Mouse (Mus musculus) myocyte (in vitro differentiated cells): ENCODE results near the gene Slc6a13. TPM values are rescaled to one million over a fixed set of nuclear protein-coding genes. Genes with fewer than 3 reads are reported as not detected.

Experiments
- H3K27me3 ChIP-seq: one replicate; pipeline ENCODE4 v1.6.1; 2011; ENCODE audit not compliant: control insufficient read depth, insufficient read depth, insufficient read length
- H3K36me3 ChIP-seq: one replicate; pipeline ENCODE4 v1.6.1; 2011; ENCODE audit not compliant: control insufficient read depth, insufficient read depth
- H3K4me2 ChIP-seq: one replicate; pipeline ENCODE4 v1.6.1; 2011; ENCODE audit warnings: low read depth, control low read depth
- H3K4me3 ChIP-seq: one replicate; pipeline ENCODE4 v1.5.1; 2011; ENCODE audit warnings: mild to moderate bottlenecking, control low read depth, moderate library complexity
- H3K79me2 ChIP-seq: one replicate; pipeline ENCODE4 v1.6.1; 2011; ENCODE audit not compliant: control insufficient read depth, insufficient read depth
- H3ac ChIP-seq: one replicate; pipeline ENCODE4 v1.6.1; 2011; ENCODE audit not compliant: control insufficient read depth, insufficient read length
- CEBPB ChIP-seq: IDR thresholded peaks from 2 replicates; pipeline ENCODE4 v1.6.1; 2011; ENCODE audit warnings: mild to moderate bottlenecking, moderate library complexity; ENCODE audit not compliant: poor library complexity, insufficient read depth, severe bottlenecking
- E2F4 ChIP-seq: IDR thresholded peaks from one replicate; pipeline ENCODE4 v1.6.1; 2011; ENCODE audit warnings: mild to moderate bottlenecking, control low read depth, moderate library complexity; ENCODE audit not compliant: insufficient read depth
- MAX ChIP-seq: IDR thresholded peaks from one replicate; pipeline ENCODE4 v1.6.1; 2011; ENCODE audit warnings: low read depth, mild to moderate bottlenecking, control low read depth
- MYOD1 ChIP-seq, 3 experiments: IDR thresholded peaks; one replicate each; pipeline ENCODE4 v1.6.1; 2011; ENCODE audit warnings: control low read depth in 2 of 3, low read depth in 2 of 3, mild to moderate bottlenecking in 2 of 3, moderate library complexity in 1 of 3; ENCODE audit not compliant: insufficient read length in 2 of 3, control insufficient read depth in 1 of 3
- MYOG ChIP-seq, 3 experiments: IDR thresholded peaks; one replicate each; pipeline ENCODE4 v1.6.1; 2011; ENCODE audit warnings: control low read depth in 2 of 3, low read depth in 2 of 3, mild to moderate bottlenecking in 2 of 3; ENCODE audit not compliant: insufficient read length in 2 of 3, control insufficient read depth in 1 of 3, insufficient read depth in 1 of 3
- POLR2A ChIP-seq: IDR thresholded peaks from one replicate; pipeline ENCODE4 v1.6.1; 2011; ENCODE audit warnings: low read depth, mild to moderate bottlenecking, control low read depth, moderate library complexity; ENCODE audit not compliant: insufficient read length
- POLR2AphosphoS2 ChIP-seq: IDR thresholded peaks from one replicate; pipeline ENCODE4 v1.6.1; 2011; ENCODE audit warnings: low read depth, control low read depth; ENCODE audit not compliant: insufficient read length
- REST ChIP-seq: IDR thresholded peaks from one replicate; pipeline ENCODE4 v1.6.1; 2011; ENCODE audit warnings: mild to moderate bottlenecking, control low read depth, moderate library complexity; ENCODE audit not compliant: insufficient read depth, insufficient read length
- SRF ChIP-seq: IDR thresholded peaks from one replicate; pipeline ENCODE4 v1.6.1; 2011; ENCODE audit warnings: low read depth; ENCODE audit not compliant: control insufficient read depth, insufficient read length
- TCF12 ChIP-seq: IDR thresholded peaks from one replicate; pipeline ENCODE4 v1.6.1; 2011; ENCODE audit warnings: mild to moderate bottlenecking, control low read depth; ENCODE audit not compliant: poor library complexity, insufficient read depth, severe bottlenecking
- TCF3 ChIP-seq: IDR thresholded peaks from one replicate; pipeline ENCODE4 v1.6.1; 2011; ENCODE audit warnings: low read depth, control low read depth; ENCODE audit not compliant: insufficient read length
- USF1 ChIP-seq: IDR thresholded peaks from one replicate; pipeline ENCODE4 v1.6.1; 2011; ENCODE audit warnings: low read depth, mild to moderate bottlenecking, control low read depth, moderate library complexity
- polyA plus RNA-seq: library from polyadenylated mRNA; unstranded; fragments of >200 nt; fragmentation: generic; extraction: Trizol; gene quantifications from one replicate; pipeline ENCODE4 v1.2.1, GENCODE M21; 2012; ENCODE audit warnings: missing spikeins

Slc6a13 gene
- polyA plus RNA-seq, 1 experiment, result 0.01 TPM

DNA sequence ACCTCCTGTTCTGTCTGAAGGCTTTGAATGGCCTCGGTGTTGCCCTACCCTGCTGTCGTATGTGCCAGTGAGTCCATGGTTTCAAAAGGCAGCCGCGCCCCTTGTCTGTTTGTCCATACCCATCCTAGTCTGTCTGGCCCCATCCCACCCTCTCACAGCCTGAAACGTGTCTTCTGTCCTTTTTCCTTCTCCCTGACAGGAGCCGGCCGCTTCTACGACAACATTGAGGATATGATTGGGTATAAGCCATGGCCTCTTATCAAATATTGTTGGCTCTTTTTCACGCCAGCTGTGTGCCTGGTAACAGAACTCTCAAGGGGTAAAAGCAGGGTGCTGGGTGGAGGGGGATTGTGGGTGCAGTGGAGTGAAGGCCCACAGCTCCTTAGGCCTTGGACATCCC is 35.8 kb downstream of the Slc6a13 start:
- TF ChIP-seq MAX (no peak), TCF12 (no peak), SRF (no peak), POLR2AphosphoS2 (no peak), POLR2A (no peak), REST (no peak), TCF3 (no peak), MYOG (IDR thresholded peaks at IDR 0.05; ENCODE audit: control insufficient read depth in 1 of 3, insufficient read depth in 1 of 3, insufficient read length in 2 of 3, low read depth in 2 of 3) (no peak), USF1 (no peak)
- no peak overlapping the region for H3ac ChIP-seq
- no peaks in the 10 kb centered on the region for H3K36me3 ChIP-seq
- H3K4me3 ChIP-seq, result no peak overlapping the region
- H3K79me2 ChIP-seq, result no peaks in the 10 kb centered on the region
- H3K4me2 ChIP-seq, result no peak overlapping the region
- peaks cover 17% of the 10 kb centered on the region for H3K27me3 ChIP-seq

DNA sequence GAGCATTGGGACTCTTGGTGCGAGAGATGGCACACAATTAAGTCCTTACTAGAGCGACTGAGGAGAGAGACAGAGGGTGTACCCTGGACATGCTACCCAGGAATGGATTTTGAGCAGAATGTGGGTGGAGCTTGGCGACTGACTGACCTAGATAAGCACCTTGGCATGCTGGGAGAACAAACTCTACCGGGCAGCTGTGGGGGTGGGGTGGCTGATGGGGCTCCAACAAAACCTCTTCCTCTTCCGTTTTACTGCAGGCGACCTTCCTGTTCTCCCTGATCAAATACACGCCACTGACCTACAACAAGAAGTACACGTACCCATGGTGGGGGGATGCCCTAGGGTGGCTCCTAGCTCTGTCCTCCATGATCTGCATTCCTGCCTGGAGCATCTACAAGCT is 36.5 kb downstream of the Slc6a13 start:
- no peaks in the 10 kb centered on the region for H3K79me2 ChIP-seq

GRCm38 (mm10) chr6:121337229-121337628 is 37.2 kb downstream of the Slc6a13 start:
- H3ac ChIP-seq, result no peak overlapping the region
- peaks cover 18% of the 10 kb centered on the region for H3K27me3 ChIP-seq
- H3K4me2 ChIP-seq, result no peak overlapping the region
- H3K4me3 ChIP-seq, result no peak overlapping the region
- no peaks in the 10 kb centered on the region for H3K36me3 ChIP-seq
- no peaks in the 10 kb centered on the region for H3K79me2 ChIP-seq
- TF ChIP-seq REST, result no peak
- no peak for TF ChIP-seq SRF
- TF ChIP-seq POLR2AphosphoS2, result no peak
- no peak for TF ChIP-seq MYOD1 (IDR thresholded peaks at IDR 0.05; ENCODE audit: control insufficient read depth in 1 of 3, insufficient read length in 2 of 3, low read depth in 2 of 3)
- no peak for TF ChIP-seq MAX
- no peak for TF ChIP-seq TCF12
- no peak for TF ChIP-seq CEBPB
- no peak for TF ChIP-seq E2F4
- no peak for TF ChIP-seq POLR2A
- TF ChIP-seq MYOG (IDR thresholded peaks at IDR 0.05; ENCODE audit: control insufficient read depth in 1 of 3, insufficient read depth in 1 of 3, insufficient read length in 2 of 3, low read depth in 2 of 3), result no peak

More for the DNA sequence above, 36.5 kb downstream of the Slc6a13 start:
- Histone ChIP-seq H3K4me3 (no peak overlapping the region), H3ac (no peak overlapping the region), H3K4me2 (no peak overlapping the region), H3K27me3 (peaks cover 20% of the 10 kb centered on the region), H3K36me3 (no peaks in the 10 kb centered on the region)
- TF ChIP-seq USF1, result no peak
- TF ChIP-seq CEBPB, result no peak
- no peak for TF ChIP-seq TCF12

DNA sequence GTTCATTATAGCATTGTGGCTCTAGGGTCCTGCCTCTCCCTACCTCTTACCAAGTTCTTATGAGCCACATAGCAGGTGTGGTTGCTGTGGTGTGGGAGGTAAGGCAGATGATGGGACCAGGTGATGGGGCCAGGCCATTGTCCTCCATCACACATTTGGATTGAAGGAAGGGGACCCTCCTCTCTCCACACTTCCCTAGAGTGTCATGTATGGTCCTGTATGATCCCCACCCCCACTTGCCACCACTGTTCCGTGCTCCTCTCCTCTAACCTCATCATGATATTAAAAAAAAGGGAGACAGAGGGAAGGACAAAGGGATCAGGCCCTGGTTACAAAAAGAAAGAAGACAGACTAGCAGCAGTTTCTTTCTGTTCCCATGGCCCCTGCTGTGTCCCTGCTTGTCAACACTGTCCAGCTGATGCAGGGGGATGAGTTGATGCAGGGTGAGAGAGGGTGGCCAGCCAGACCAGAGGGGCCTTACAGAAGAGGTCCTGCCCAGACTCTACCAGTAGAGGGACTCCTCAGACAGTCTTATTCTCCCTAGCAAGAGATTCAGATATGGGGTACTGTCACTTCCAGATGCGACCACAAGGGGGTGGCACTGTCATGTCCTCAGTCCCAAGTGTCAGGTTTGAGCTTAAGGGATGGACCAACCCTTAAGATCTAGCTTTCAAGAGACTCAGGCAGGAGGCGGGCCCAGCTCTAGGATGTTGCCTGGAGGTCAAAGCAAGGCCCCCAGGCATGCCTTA is 37.9 kb downstream of the Slc6a13 start:
- no peak overlapping the region for H3K4me2 ChIP-seq
- H3ac ChIP-seq, result no peak overlapping the region
- no peaks in the 10 kb centered on the region for H3K79me2 ChIP-seq
- H3K36me3 ChIP-seq, result no peaks in the 10 kb centered on the region
- no peak for TF ChIP-seq POLR2AphosphoS2
- no peak overlapping the region for H3K4me3 ChIP-seq
- peaks cover 15% of the 10 kb centered on the region for H3K27me3 ChIP-seq

DNA sequence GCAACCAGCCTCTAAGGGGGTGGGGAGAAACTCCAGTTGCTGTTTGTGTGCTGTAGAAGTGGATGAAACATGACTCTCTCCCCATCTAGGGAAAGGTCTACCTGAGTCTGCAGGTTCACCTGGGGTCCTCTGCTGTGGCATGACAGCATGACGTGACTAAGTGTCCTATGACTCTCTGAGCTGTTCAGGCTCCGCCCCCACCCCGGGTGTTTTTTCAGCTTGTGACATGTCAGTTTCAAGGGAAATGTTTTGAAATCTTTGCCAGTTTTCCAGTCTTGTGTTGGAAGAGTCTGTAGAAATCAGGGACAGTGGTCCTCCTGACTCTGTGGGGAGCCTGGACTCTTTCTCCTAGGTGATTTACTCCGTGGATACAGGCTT is 38.5 kb downstream of the Slc6a13 start:
- peaks cover 11% of the 10 kb centered on the region for H3K27me3 ChIP-seq
- H3K4me2 ChIP-seq, result no peak overlapping the region
- H3ac ChIP-seq, result no peak overlapping the region
- H3K4me3 ChIP-seq, result no peak overlapping the region
- H3K79me2 ChIP-seq, result no peaks in the 10 kb centered on the region
- no peak for TF ChIP-seq E2F4
- TF ChIP-seq SRF, result no peak
- no peak for TF ChIP-seq CEBPB
- TF ChIP-seq MYOD1 (IDR thresholded peaks at IDR 0.05; ENCODE audit: control insufficient read depth in 1 of 3, insufficient read length in 2 of 3, low read depth in 2 of 3), result no peak
- no peak for TF ChIP-seq REST
- TF ChIP-seq POLR2A, result no peak
- no peak for TF ChIP-seq TCF12
- no peak for TF ChIP-seq USF1
- TF ChIP-seq MAX, result no peak
- no peak for TF ChIP-seq TCF3
- TF ChIP-seq POLR2AphosphoS2, result no peak
- no peak for TF ChIP-seq MYOG (IDR thresholded peaks at IDR 0.05; ENCODE audit: control insufficient read depth in 1 of 3, insufficient read depth in 1 of 3, insufficient read length in 2 of 3, low read depth in 2 of 3)
- H3K36me3 ChIP-seq, result no peaks in the 10 kb centered on the region
